Mouse (Mus musculus): ENCODE results near the gene Akap13. TPM values are rescaled to one million over a fixed set of nuclear protein-coding genes. Genes with fewer than 3 reads are reported as not detected.

The Akap13 gene
- total and polyA plus RNA-seq, 3 experiments = 11.4 to 32.5 (median 27.7) TPM

DNA sequence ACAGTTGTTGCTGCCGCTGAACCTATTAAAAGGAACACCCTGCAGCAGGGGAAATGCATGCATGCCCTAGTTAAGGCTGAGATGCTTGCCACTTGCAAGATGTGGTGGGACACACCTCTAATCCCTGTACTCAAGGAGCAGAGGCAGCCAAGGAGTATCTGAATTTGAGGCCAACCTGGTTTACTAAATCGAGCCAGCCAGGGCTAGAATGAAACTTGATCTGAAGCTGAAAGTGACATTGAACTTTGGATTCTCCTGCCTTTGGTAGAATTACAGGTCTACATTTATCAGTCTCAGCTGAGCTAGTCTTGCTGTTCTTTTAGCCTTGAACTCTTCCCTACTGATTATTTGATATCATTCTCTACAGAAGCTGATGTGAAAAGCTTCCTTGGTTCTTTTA lies 172.5 kb downstream of the Akap13 start:
- H3K9me3 ChIP-seq (replicated peaks; ENCODE audit: low read length) = no peaks in the 10 kb centered on the region
- H3K36me3 ChIP-seq (replicated peaks in 1 of 2; ENCODE audit: control insufficient read depth in 1 of 2, insufficient read depth in 1 of 2, low read length in 1 of 2) = peaks cover 0 to 57% of the 10 kb centered on the region in 2 experiments
- no peak overlapping the region for H3K9ac ChIP-seq (ENCODE audit: insufficient read depth, low read depth)
- H3K27ac ChIP-seq (ENCODE audit: insufficient read depth, low read depth) = no peak overlapping the region
- peaks cover 0 to 17% of the 10 kb centered on the region in 2 experiments; a peak in 1 of 4 replicates for H3K4me1 ChIP-seq (ENCODE audit: control insufficient read depth in 1 of 2, insufficient read depth in 2 of 2)
- dilution Hi-C loops (cut with MboI; ENCODE audit: extremely low pct_ligation_motif_present, extremely low pct_unique_long_range_greater_than_20kb, low sequenced_read_pairs) = no loop called here
- no peak overlapping the region for H3K4me3 ChIP-seq (replicated peaks in 1 of 3; ENCODE audit: low read depth in 2 of 3, low read length in 2 of 3, poor library complexity in 1 of 3)
- no peak for TF ChIP-seq ZKSCAN1 (IDR thresholded peaks at IDR 0.05; ENCODE audit: borderline replicate concordance, low read depth, low read length)
- TF ChIP-seq POLR2A (IDR thresholded peaks at IDR 0.05; ENCODE audit: low read depth, low read length) = no peak
- TF ChIP-seq E2F4 (IDR thresholded peaks at IDR 0.05; ENCODE audit: insufficient replicate concordance, low read depth, low read length) = no peak
- TF ChIP-seq RCOR1 (conservative IDR thresholded peaks at IDR 0.05; ENCODE audit: low read depth, low read length) = no peak
- no peak for TF ChIP-seq USF2 (conservative IDR thresholded peaks at IDR 0.05; ENCODE audit: low read depth, low read length)
- no peak for TF ChIP-seq SMC3 (IDR thresholded peaks at IDR 0.05; ENCODE audit: low read depth, low read length)
- no peak for TF ChIP-seq ZC3H11A (IDR thresholded peaks at IDR 0.05; ENCODE audit: low read depth, low read length)
- TF ChIP-seq ETS1 (conservative IDR thresholded peaks at IDR 0.05; ENCODE audit: low read depth, low read length) = no peak
- TF ChIP-seq CHD1 (IDR thresholded peaks at IDR 0.05; ENCODE audit: low read depth, low read length) = no peak
- TF ChIP-seq MAX (IDR thresholded peaks at IDR 0.05; ENCODE audit: low read length) = no peak
- no peak for TF ChIP-seq USF1 (IDR thresholded peaks at IDR 0.05; ENCODE audit: low read depth, low read length)
- no peak for TF ChIP-seq IRF4 (IDR thresholded peaks at IDR 0.05; ENCODE audit: low read depth, low read length)
- TF ChIP-seq CHD2 (IDR thresholded peaks at IDR 0.05; ENCODE audit: low read length) = no peak
- H3K27me3 ChIP-seq (replicated peaks) = no peaks in the 10 kb centered on the region
- no peak for DNase-seq (ENCODE audit: extremely low read depth)
- no peak overlapping the region for H3K4me2 ChIP-seq (ENCODE audit: insufficient read depth, low read depth, poor library complexity, severe bottlenecking)
- peaks cover 5% of the 10 kb centered on the region; the same call in 1 of the 2 replicates for H3K79me2 ChIP-seq (replicated peaks; ENCODE audit: control insufficient read depth, extremely low read depth, insufficient read depth, poor library complexity, severe bottlenecking)
- in situ Hi-C loops (cut with MboI; ENCODE audit: low pct_ligation_motif_present, low pct_unique_long_range_greater_than_20kb, low sequenced_read_pairs) = no loop called here

DNA sequence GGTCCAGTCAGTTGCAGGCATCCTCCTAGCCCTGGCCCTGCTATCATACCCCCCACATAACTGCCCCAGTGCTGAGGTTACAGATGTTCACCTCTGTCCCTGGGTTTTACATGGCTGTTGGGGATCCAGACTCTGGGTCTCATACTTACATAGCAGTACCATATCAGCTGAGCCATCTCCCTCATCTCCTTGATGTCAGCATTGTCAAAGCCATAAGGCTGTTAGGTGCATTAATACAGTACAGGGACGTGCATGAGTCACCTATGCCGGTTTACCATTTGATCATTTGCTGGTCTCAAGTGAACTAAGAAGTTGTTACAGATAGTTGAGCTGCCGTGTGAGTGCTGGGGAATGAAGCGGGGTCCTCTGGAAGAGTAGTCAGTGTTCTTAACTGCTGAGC lies 174.3 kb downstream of the Akap13 start:
- Histone ChIP-seq H3K9ac (ENCODE audit: insufficient read depth, low read depth) (no peak overlapping the region), H3K27ac (ENCODE audit: insufficient read depth, low read depth) (no peak overlapping the region), H3K4me1 (ENCODE audit: control insufficient read depth in 1 of 2, insufficient read depth in 2 of 2) (peaks cover 0 to 27% of the 10 kb centered on the region in 2 experiments; a peak in 2 of 4 replicates), H3K4me3 (replicated peaks in 1 of 3; ENCODE audit: low read depth in 2 of 3, low read length in 2 of 3, poor library complexity in 1 of 3) (no peak overlapping the region), H3K27me3 (replicated peaks) (no peaks in the 10 kb centered on the region), H3K9me3 (replicated peaks; ENCODE audit: low read length) (no peaks in the 10 kb centered on the region), H3K79me2 (replicated peaks; ENCODE audit: control insufficient read depth, extremely low read depth, insufficient read depth, poor library complexity, severe bottlenecking) (peaks cover 5% of the 10 kb centered on the region; the same call in 1 of the 2 replicates), H3K36me3 (replicated peaks in 1 of 2; ENCODE audit: control insufficient read depth in 1 of 2, insufficient read depth in 1 of 2, low read length in 1 of 2) (peaks cover 0 to 58% of the 10 kb centered on the region in 2 experiments), H3K4me2 (ENCODE audit: insufficient read depth, low read depth, poor library complexity, severe bottlenecking) (no peak overlapping the region)
- no peak for TF ChIP-seq USF1 (IDR thresholded peaks at IDR 0.05; ENCODE audit: low read depth, low read length)
- no peak for TF ChIP-seq KAT2A (IDR thresholded peaks at IDR 0.05; ENCODE audit: insufficient replicate concordance, low read length)
- no peak for TF ChIP-seq ZC3H11A (IDR thresholded peaks at IDR 0.05; ENCODE audit: low read depth, low read length)
- TF ChIP-seq TBP (conservative IDR thresholded peaks at IDR 0.05; ENCODE audit: low read depth, low read length) = no peak
- no peak for TF ChIP-seq IRF4 (IDR thresholded peaks at IDR 0.05; ENCODE audit: low read depth, low read length)
- no peak for TF ChIP-seq RAD21 (IDR thresholded peaks at IDR 0.05; ENCODE audit: low read depth, low read length)
- TF ChIP-seq BHLHE40 (IDR thresholded peaks at IDR 0.05; ENCODE audit: low read depth, low read length) = no peak
- no peak for TF ChIP-seq TCF12 (IDR thresholded peaks at IDR 0.05; ENCODE audit: low read depth, low read length)
- TF ChIP-seq NELFE (IDR thresholded peaks at IDR 0.05; ENCODE audit: low read depth, low read length) = no peak
- TF ChIP-seq NRF1 (IDR thresholded peaks at IDR 0.05; ENCODE audit: low read depth, low read length) = no peak
- no peak for TF ChIP-seq ELF1 (IDR thresholded peaks at IDR 0.05; ENCODE audit: low read depth, low read length)
- dilution Hi-C loops (cut with MboI; ENCODE audit: extremely low pct_ligation_motif_present, extremely low pct_unique_long_range_greater_than_20kb, low sequenced_read_pairs) (no loop called here), in situ Hi-C loops (cut with MboI; ENCODE audit: low pct_ligation_motif_present, low pct_unique_long_range_greater_than_20kb, low sequenced_read_pairs) (no loop called here)
- no peak for DNase-seq (ENCODE audit: extremely low read depth)
